Mouse (Mus musculus) intestine, embryonic 14.5 days (tissue): ENCODE measurements around the gene Grid2. TPM values are rescaled to one million over a fixed set of nuclear protein-coding genes. Genes with fewer than 3 reads are reported as not detected.

Experiments used
- ATAC-seq: fragments of 200-750 bp; cut with Nextera tagmentation; replicated peaks from 2 replicates; pipeline ENCODE4 v1.8.0; 2017; ENCODE audit warnings: low read depth, moderate number of reproducible peaks, moderate TSS enrichment, moderate library complexity; ENCODE audit not compliant: low FRiP score, low TSS enrichment
- DNase-seq: peaks from one replicate; pipeline ENCODE4 v3.0.0-alpha.2; 2018; ENCODE audit warnings: low spot score
- H3K27ac ChIP-seq: fragments of 300-500 bp; sonication (generic); 2 replicates; pipeline ENCODE4 v1.5.1; 2014; ENCODE audit warnings: low read depth, mild to moderate bottlenecking, control low read depth
- H3K27me3 ChIP-seq: fragments of 300-500 bp; sonication (generic); replicated peaks from 2 replicates; pipeline ENCODE4 v1.6.1; 2014; ENCODE audit warnings: low read length, control low read depth; ENCODE audit not compliant: control insufficient read depth, insufficient read depth
- H3K36me3 ChIP-seq: fragments of 300-500 bp; sonication (generic); 2 replicates; pipeline ENCODE4 v1.6.1; 2014; ENCODE audit warnings: low read length, control low read depth; ENCODE audit not compliant: control insufficient read depth, insufficient read depth
- H3K4me1 ChIP-seq: fragments of 300-500 bp; sonication (generic); replicated peaks from 2 replicates; pipeline ENCODE4 v1.6.1; 2014; ENCODE audit warnings: low read length, control low read depth, mixed read lengths; ENCODE audit not compliant: control insufficient read depth, insufficient read depth
- H3K4me2 ChIP-seq: fragments of 300-500 bp; sonication (generic); 2 replicates; pipeline ENCODE4 v1.6.1; 2014; ENCODE audit warnings: low read length
- H3K4me3 ChIP-seq: fragments of 300-500 bp; sonication (generic); 2 replicates; pipeline ENCODE4 v1.5.1; 2014; ENCODE audit warnings: low read depth, low read length, control low read depth, mixed read lengths
- H3K9ac ChIP-seq: fragments of 300-500 bp; sonication (generic); 2 replicates; pipeline ENCODE4 v1.6.1; 2014; ENCODE audit warnings: mild to moderate bottlenecking, low read length
- H3K9me3 ChIP-seq: fragments of 300-500 bp; sonication (generic); 2 replicates; pipeline ENCODE4 v1.6.1; 2016; ENCODE audit warnings: low read length, control low read depth; ENCODE audit not compliant: control insufficient read depth
- whole genome bisulfite sequencing: fragments of 180-500 bp; shearing (Covaris S2); extraction: QIAGEN DNeasy Blood & Tissue Kit; methylation state at CpG from one replicate; pipeline ENCODE4 v1.1.7; 2014; 5-methylcytosine and 5-hydroxymethylcytosine counted together
- polyA plus RNA-seq: library from polyadenylated mRNA; unstranded; fragments of >200 nt; fragmentation: Nextera tagmentation; extraction: Ambion mirVana; gene quantifications from 2 replicates; pipeline ENCODE4 v1.2.1, GENCODE M21; 2014

Grid2 gene
- polyA plus RNA-seq, 1 experiment from 2014 or later = 0.81 TPM

GRCm38 (mm10) chr6:63701684-63702083 lies 446.0 kb downstream of the Grid2 start:
- no peaks in the 10 kb centered on the region for H3K9me3 ChIP-seq
- ATAC-seq (no peak), DNase-seq (no peak)
- 95% methylated on average over 1 of the region's 1 CpGs for WGBS
- no peak overlapping the region for H3K4me3 ChIP-seq
- no peaks in the 10 kb centered on the region for H3K27me3 ChIP-seq
- no peak overlapping the region for H3K4me2 ChIP-seq
- no peaks in the 10 kb centered on the region for H3K4me1 ChIP-seq
- H3K36me3 ChIP-seq = no peaks in the 10 kb centered on the region
- no peak overlapping the region for H3K9ac ChIP-seq
- no peak overlapping the region for H3K27ac ChIP-seq

DNA sequence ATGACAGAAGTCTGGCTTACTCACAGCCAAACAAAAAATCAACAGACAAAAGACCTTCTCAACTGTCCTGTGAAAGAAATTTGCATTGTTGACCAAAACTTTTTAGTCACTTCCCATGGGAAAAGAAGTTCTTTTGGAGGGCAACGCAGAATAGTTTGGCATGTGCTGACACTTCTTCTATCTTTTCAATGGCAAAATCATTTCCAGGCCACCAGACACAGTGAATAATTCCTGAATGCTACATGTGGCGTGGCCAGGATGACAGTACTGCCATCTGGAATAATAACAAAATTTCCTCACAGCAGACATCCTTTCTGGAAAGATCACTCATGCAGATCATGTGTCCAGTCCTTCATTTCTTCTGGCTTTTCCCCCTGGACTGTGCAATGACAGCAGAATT lies 478.1 kb downstream of the Grid2 start:
- Histone ChIP-seq H3K27ac (no peak overlapping the region), H3K27me3 (no peaks in the 10 kb centered on the region), H3K4me2 (no peak overlapping the region), H3K4me3 (no peak overlapping the region), H3K9ac (no peak overlapping the region), H3K36me3 (no peaks in the 10 kb centered on the region), H3K9me3 (no peaks in the 10 kb centered on the region), H3K4me1 (no peaks in the 10 kb centered on the region)
- no peak for ATAC-seq
- WGBS = 72% methylated on average over 2 of the region's 2 CpGs
- DNase-seq = no peak

DNA sequence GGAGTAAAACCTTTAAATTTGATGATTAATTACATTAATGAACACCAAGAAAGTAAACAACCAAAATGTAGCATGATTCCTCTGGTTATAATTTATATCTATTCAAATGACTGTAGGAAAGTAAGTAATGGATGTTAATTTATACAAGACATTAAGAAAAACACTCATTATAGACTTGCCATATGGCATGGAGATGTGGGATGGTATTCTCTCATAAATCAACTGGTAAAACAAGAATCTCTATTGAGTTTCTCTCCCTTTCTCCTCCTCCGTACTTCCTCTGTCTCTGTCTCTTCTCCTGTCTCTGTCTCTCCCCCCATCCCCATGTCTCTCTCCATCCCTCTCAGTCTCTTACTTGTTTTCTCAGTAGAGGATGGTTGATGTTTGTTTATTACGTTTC lies 506.9 kb downstream of the Grid2 start:
- Histone ChIP-seq H3K27me3 (no peaks in the 10 kb centered on the region), H3K36me3 (no peaks in the 10 kb centered on the region), H3K4me2 (no peak overlapping the region), H3K9ac (no peak overlapping the region), H3K4me1 (no peaks in the 10 kb centered on the region), H3K9me3 (no peaks in the 10 kb centered on the region), H3K27ac (no peak overlapping the region), H3K4me3 (no peak overlapping the region)
- ATAC-seq (no peak), DNase-seq (no peak)
- WGBS = 75% methylated on average over 2 of the region's 2 CpGs

- Histone ChIP-seq H3K9ac (no peak overlapping the region), H3K27ac (no peak overlapping the region), H3K36me3 (no peaks in the 10 kb centered on the region), H3K27me3 (no peaks in the 10 kb centered on the region), H3K4me2 (no peak overlapping the region), H3K9me3 (no peaks in the 10 kb centered on the region), H3K4me1 (no peaks in the 10 kb centered on the region), H3K4me3 (no peak overlapping the region)
- ATAC-seq = no peak
- DNase-seq = no peak
These were observed 539.0 kb downstream of the Grid2 start for GRCm38 (mm10) chr6:63794679-63795078.

DNA sequence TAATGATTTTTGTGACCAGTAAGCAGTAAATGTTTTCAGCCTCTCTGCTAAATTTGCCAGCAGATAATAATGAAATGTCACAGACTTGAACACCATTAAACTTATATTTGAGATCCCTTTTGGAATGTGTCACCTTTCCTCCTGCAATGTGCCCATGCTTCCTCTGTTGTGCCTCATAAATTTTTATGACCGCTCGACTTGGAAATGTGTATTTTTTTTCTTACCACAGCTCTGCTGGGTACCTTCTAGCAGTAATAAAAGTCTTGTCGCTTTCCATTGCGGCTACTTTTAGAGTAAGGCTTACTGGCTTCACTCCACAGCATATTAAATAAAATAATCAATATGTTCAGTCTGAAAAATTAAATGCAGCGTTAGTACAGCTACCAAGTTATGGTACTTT lies 564.6 kb downstream of the Grid2 start:
- Histone ChIP-seq H3K4me3 (no peak overlapping the region), H3K9ac (no peak overlapping the region), H3K27me3 (no peaks in the 10 kb centered on the region), H3K9me3 (no peaks in the 10 kb centered on the region), H3K4me2 (no peak overlapping the region), H3K4me1 (no peaks in the 10 kb centered on the region), H3K36me3 (no peaks in the 10 kb centered on the region), H3K27ac (no peak overlapping the region)
- WGBS = 57% methylated on average over 5 of the region's 5 CpGs
- DNase-seq (no peak), ATAC-seq (no peak)

GRCm38 (mm10) chr6:63862628-63863027 lies 607.0 kb downstream of the Grid2 start:
- H3K36me3 ChIP-seq = no peaks in the 10 kb centered on the region
- H3K9me3 ChIP-seq = no peaks in the 10 kb centered on the region
- no peak overlapping the region for H3K4me3 ChIP-seq
- no peak overlapping the region for H3K27ac ChIP-seq
- no peak for ATAC-seq
- no peak for DNase-seq
- no peaks in the 10 kb centered on the region for H3K4me1 ChIP-seq
- 19% methylated on average over 2 of the region's 2 CpGs for WGBS
- no peaks in the 10 kb centered on the region for H3K27me3 ChIP-seq
- no peak overlapping the region for H3K4me2 ChIP-seq
- no peak overlapping the region for H3K9ac ChIP-seq

GRCm38 (mm10) chr6:63877088-63877764 lies 621.5 kb downstream of the Grid2 start:
- H3K9me3 ChIP-seq = no peaks in the 10 kb centered on the region
- ATAC-seq = no peak
- H3K4me2 ChIP-seq = no peak overlapping the region
- no peak overlapping the region for H3K27ac ChIP-seq
- H3K27me3 ChIP-seq = no peaks in the 10 kb centered on the region
- no peaks in the 10 kb centered on the region for H3K4me1 ChIP-seq
- no peaks in the 10 kb centered on the region for H3K36me3 ChIP-seq
- WGBS = 74% methylated on average over 3 of the region's 3 CpGs
- H3K9ac ChIP-seq = no peak overlapping the region
- H3K4me3 ChIP-seq = no peak overlapping the region
- no peak for DNase-seq

DNA sequence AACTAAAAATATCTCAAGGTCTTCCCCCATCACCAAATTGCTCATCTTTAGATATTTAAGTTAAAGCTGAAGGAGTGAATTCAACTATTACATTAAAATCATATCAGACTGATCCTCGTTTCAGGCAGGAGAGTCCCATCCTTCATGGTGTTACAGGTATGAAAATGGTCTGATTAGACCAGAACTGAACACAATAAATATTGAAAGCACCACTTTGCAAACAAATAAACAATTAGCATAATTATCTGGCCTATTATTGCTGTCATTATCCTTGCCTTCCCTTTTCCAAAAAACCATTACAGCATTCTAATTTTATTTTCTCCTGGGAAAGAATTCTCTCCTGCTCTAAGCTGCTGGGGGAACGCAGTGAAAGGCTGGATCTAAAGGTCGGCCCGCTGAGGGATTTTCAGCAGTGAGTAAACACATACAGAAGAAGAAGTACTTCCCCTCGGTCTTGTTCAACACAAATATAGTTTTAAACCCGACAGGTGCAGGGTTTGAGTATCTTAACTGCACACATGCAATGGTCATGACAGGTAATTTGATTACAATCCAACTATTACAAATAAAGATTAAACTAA lies 622.2 kb downstream of the Grid2 start:
- WGBS = 61% methylated on average over 6 of the region's 6 CpGs
- Histone ChIP-seq H3K9ac (no peak overlapping the region), H3K4me1 (no peaks in the 10 kb centered on the region), H3K4me2 (no peak overlapping the region), H3K36me3 (no peaks in the 10 kb centered on the region), H3K9me3 (no peaks in the 10 kb centered on the region), H3K27ac (no peak overlapping the region), H3K27me3 (no peaks in the 10 kb centered on the region), H3K4me3 (no peak overlapping the region)
- no peak for DNase-seq
- no peak for ATAC-seq

DNA sequence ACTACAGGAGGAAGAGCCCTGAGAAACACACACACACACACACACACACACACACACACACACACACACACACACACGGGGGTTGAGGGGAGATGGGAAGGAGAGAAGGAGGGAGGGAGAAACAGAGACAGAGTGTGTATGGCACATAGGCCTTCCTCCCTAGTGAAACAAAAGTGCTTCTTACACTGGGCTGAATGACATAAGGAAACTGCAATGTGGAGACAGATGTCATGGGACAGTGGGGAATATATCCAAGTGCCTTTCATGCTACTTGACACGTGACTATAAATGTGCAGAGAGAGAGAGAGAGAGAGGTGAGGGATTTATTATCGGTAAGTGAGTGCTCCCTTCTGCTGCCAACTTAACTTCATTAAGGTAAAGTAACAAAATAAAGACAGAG lies 639.0 kb downstream of the Grid2 start:
- H3K4me3 ChIP-seq = no peak overlapping the region
- H3K9ac ChIP-seq = no peak overlapping the region
- H3K9me3 ChIP-seq = no peaks in the 10 kb centered on the region
- no peaks in the 10 kb centered on the region for H3K27me3 ChIP-seq
- H3K4me2 ChIP-seq = no peak overlapping the region
- H3K27ac ChIP-seq = no peak overlapping the region
- DNase-seq (no peak), ATAC-seq (no peak)
- no peaks in the 10 kb centered on the region for H3K36me3 ChIP-seq
- WGBS = 72% methylated on average over 2 of the region's 3 CpGs
- no peaks in the 10 kb centered on the region for H3K4me1 ChIP-seq
